Mouse (Mus musculus): ENCODE measurements around the gene Klhdc7b. TPM values are rescaled to one million over a fixed set of nuclear protein-coding genes. Genes with fewer than 3 reads are reported as not detected.
A peak's percentile ranks its signal among the peaks of the same experiment; 100 is the strongest.

Klhdc7b gene
- total and polyA plus RNA-seq, 3 experiments = not detected

DNA sequence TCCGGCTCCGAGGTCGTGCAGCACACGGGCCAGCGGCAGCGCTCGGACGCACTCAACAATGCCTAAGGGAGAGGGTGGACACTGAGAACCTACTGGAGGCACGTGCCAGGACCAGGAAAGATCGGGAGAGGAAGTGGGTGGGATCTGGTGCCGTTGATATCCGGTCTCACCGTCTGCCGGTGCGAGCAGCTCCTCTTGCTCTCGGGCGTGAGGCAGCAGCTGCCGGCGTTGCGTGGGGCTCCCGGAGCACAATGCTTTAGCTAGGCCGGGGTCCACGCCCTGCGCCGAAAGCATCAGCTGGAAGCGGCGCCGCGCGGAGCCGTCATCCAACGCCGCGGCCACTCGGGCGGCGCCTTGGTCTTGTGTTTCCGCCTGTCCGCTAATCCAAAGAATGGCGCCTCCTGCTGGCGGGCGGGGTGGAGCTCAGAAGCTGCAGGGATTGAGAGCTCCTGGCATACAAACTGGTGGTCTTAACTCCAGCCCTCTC is 10.9 kb upstream of the Klhdc7b start, which contains the start of gene Sco2:
Gene Sco2 (minus strand): TSS at position 85 of the 487 bp plus-strand sequence.
- Histone ChIP-seq H3K9ac (ENCODE audit: insufficient read depth, low read depth) (peak within 1 kb of the TSS; percentile 83), H3K4me1 (ENCODE audit: control insufficient read depth in 1 of 2, insufficient read depth in 2 of 2) (peaks cover 0 to 26% of the 10 kb centered on the region in 2 experiments; a peak in 2 of 4 replicates), H3K27ac (ENCODE audit: insufficient read depth, low read depth) (peak within 1 kb of the TSS; percentile 83), H3K4me3 (replicated peaks in 1 of 3; ENCODE audit: low read depth in 2 of 3, low read length in 2 of 3, poor library complexity in 1 of 3) (peak within 1 kb of the TSS; percentile 80 to 96 (median 81)), H3K4me2 (ENCODE audit: insufficient read depth, low read depth, poor library complexity, severe bottlenecking) (peak within 1 kb of the TSS; percentile 65), H3K36me3 (replicated peaks in 1 of 2; ENCODE audit: control insufficient read depth in 1 of 2, insufficient read depth in 1 of 2, low read length in 1 of 2) (peaks cover 38 to 41% of the 10 kb centered on the region in 2 experiments), H3K27me3 (replicated peaks) (no peaks in the 10 kb centered on the region), H3K79me2 (replicated peaks; ENCODE audit: control insufficient read depth, extremely low read depth, insufficient read depth, poor library complexity, severe bottlenecking) (no peaks in the 10 kb centered on the region), H3K9me3 (replicated peaks; ENCODE audit: low read length) (peaks cover 9% of the 10 kb centered on the region)
- peak; percentile 89 for DNase-seq (ENCODE audit: extremely low read depth)
- dilution Hi-C loops (cut with MboI; ENCODE audit: extremely low pct_ligation_motif_present, extremely low pct_unique_long_range_greater_than_20kb, low sequenced_read_pairs) (no loop called here), in situ Hi-C loops (cut with MboI; ENCODE audit: low pct_ligation_motif_present, low pct_unique_long_range_greater_than_20kb, low sequenced_read_pairs) (loop anchor here (25.0 kb wide), 1 partner anchor 262 kb away; the partner anchor contains the start of gene Tubgcp6)
- TF ChIP-seq EP300 (IDR thresholded peaks at IDR 0.05; ENCODE audit: low read length) = no peak
- TF ChIP-seq ZNF384 (IDR thresholded peaks at IDR 0.05; ENCODE audit: low read depth, low read length) = no peak
- TF ChIP-seq TCF12 (IDR thresholded peaks at IDR 0.05; ENCODE audit: low read depth, low read length) = peak; percentile 12; the same call in 1 of the 2 replicates
- TF ChIP-seq USF1 (IDR thresholded peaks at IDR 0.05; ENCODE audit: low read depth, low read length) = 0 out of 2 replicates have a peak, but pooled peaks have one; percentile 16
- TF ChIP-seq POLR2A (IDR thresholded peaks at IDR 0.05; ENCODE audit: low read depth, low read length) = peak; percentile 77
- TF ChIP-seq NRF1 (IDR thresholded peaks at IDR 0.05; ENCODE audit: low read depth, low read length) = no peak
- peak; percentile 94 for TF ChIP-seq MAX (IDR thresholded peaks at IDR 0.05; ENCODE audit: low read length)
- TF ChIP-seq ELF1 (IDR thresholded peaks at IDR 0.05; ENCODE audit: low read depth, low read length) = peak; percentile 69; the same call in 1 of the 2 replicates
- no peak for TF ChIP-seq PAX5 (IDR thresholded peaks at IDR 0.05; ENCODE audit: low read length)
- TF ChIP-seq CHD1 (IDR thresholded peaks at IDR 0.05; ENCODE audit: low read depth, low read length) = no peak
- TF ChIP-seq HCFC1 (IDR thresholded peaks at IDR 0.05; ENCODE audit: low read depth, low read length) = peak; percentile 56
- TF ChIP-seq MXI1 (IDR thresholded peaks at IDR 0.05; ENCODE audit: low read depth, low read length) = peak; percentile 82; the same call in 1 of the 2 replicates
- TF ChIP-seq JUND (conservative IDR thresholded peaks at IDR 0.05; ENCODE audit: low read depth, low read length) = no peak
- TF ChIP-seq JUN (IDR thresholded peaks at IDR 0.05; ENCODE audit: insufficient read depth, low read depth, low read length) = no peak
- TF ChIP-seq RCOR1 (conservative IDR thresholded peaks at IDR 0.05; ENCODE audit: low read depth, low read length) = no peak
- TF ChIP-seq SMC3 (IDR thresholded peaks at IDR 0.05; ENCODE audit: low read depth, low read length) = peak; percentile 64
- TF ChIP-seq ZKSCAN1 (IDR thresholded peaks at IDR 0.05; ENCODE audit: borderline replicate concordance, low read depth, low read length) = no peak
- TF ChIP-seq E2F4 (IDR thresholded peaks at IDR 0.05; ENCODE audit: insufficient replicate concordance, low read depth, low read length) = no peak
- no peak for TF ChIP-seq ETS1 (conservative IDR thresholded peaks at IDR 0.05; ENCODE audit: low read depth, low read length)
- 0 out of 2 replicates have a peak, but pooled peaks have one; percentile 4 for TF ChIP-seq IRF4 (IDR thresholded peaks at IDR 0.05; ENCODE audit: low read depth, low read length)
- no peak for TF ChIP-seq TBP (conservative IDR thresholded peaks at IDR 0.05; ENCODE audit: low read depth, low read length)
- TF ChIP-seq ZC3H11A (IDR thresholded peaks at IDR 0.05; ENCODE audit: low read depth, low read length) = no peak
- TF ChIP-seq CTCF (conservative IDR thresholded peaks at IDR 0.05 in 1 of 2, IDR thresholded peaks at IDR 0.05 in 1 of 2; ENCODE audit: low read depth in 2 of 2, low read length in 2 of 2) = peak; percentile 38 to 86; a peak in 3 of 4 replicates
- 0 out of 2 replicates have a peak, but pooled peaks have one; percentile 38 for TF ChIP-seq MEF2A (IDR thresholded peaks at IDR 0.05; ENCODE audit: borderline replicate concordance, low read depth, low read length)
- no peak for TF ChIP-seq POLR2AphosphoS2 (IDR thresholded peaks at IDR 0.05; ENCODE audit: low read depth, low read length)
- TF ChIP-seq GABPA (IDR thresholded peaks at IDR 0.05; ENCODE audit: insufficient replicate concordance, low read depth, low read length) = no peak
- TF ChIP-seq MYC (IDR thresholded peaks at IDR 0.05; ENCODE audit: low read depth, low read length) = peak; percentile 75
- no peak for TF ChIP-seq CHD2 (IDR thresholded peaks at IDR 0.05; ENCODE audit: low read length)
- TF ChIP-seq KAT2A (IDR thresholded peaks at IDR 0.05; ENCODE audit: insufficient replicate concordance, low read length) = 0 out of 2 replicates have a peak, but pooled peaks have one; percentile 22
- TF ChIP-seq NELFE (IDR thresholded peaks at IDR 0.05; ENCODE audit: low read depth, low read length) = peak; percentile 63; the same call in 1 of the 2 replicates
- TF ChIP-seq MAZ (IDR thresholded peaks at IDR 0.05; ENCODE audit: low read depth, low read length) = no peak
- TF ChIP-seq BHLHE40 (IDR thresholded peaks at IDR 0.05; ENCODE audit: low read depth, low read length) = peak; percentile 95
- 0 out of 2 replicates have a peak, but pooled peaks have one; percentile 12 for TF ChIP-seq USF2 (conservative IDR thresholded peaks at IDR 0.05; ENCODE audit: low read depth, low read length)
- TF ChIP-seq SIN3A (IDR thresholded peaks at IDR 0.05; ENCODE audit: low read length) = peak; percentile 71; the same call in 1 of the 2 replicates
